Mouse (Mus musculus) lung, adult 10 weeks (tissue): ENCODE measurements around the gene Arpc1a. TPM values are rescaled to one million over a fixed set of nuclear protein-coding genes. Genes with fewer than 3 reads are reported as not detected.

ENCODE experiments used
- polyA plus RNA-seq: library from polyadenylated mRNA; stranded (reverse); fragments of 350-450 nt; fragmentation: Illumina TruSeq; extraction: RNeasy Lipid Tissue Mini Kit (QIAGEN cat#74804); gene quantifications from one replicate; pipeline ENCODE4 v1.2.3, GENCODE M21; 2014; ENCODE audit warnings: low read depth, low replicate concordance; ENCODE audit not compliant: insufficient read depth

Gene Arpc1a
- polyA plus RNA-seq: 133 TPM

DNA sequence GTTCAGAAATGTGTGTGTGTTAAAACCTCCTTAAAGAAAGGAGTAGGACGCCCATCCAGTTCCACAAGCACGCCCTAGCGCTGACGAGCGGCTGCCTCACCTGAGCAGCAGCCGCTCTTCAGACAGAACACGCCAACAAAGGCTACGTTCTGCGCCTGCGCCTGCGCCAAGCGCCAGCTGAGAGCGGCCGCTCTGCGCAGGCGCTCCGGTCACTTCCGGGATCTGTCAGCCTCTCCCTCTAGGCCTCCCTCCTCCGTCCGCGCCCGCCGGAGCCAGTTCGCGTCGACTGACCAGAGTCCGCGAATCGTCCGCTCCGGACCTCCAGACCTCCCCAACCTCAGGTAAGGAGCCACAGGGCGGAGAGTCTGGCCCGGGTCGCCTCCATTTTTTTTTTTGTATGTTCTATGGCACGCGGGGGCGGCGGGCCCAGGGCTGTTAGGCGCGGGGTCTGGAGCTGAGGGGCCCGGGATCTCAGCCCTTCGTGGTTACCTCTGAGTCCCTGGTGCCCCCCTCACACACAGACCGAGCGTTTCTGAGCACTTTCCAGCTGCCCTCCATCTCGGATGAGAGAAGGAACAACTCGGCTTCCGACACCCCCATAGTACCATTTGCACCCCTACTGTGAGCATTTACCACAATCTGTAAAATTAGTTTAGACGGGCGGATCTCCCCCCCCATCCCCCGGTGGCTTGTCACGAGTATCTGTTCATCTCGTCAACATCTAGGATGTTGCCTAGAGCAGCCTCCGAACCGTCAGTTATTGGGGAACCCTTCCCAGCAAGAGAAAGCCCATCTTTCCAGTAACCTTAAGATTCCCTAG lies at the start of gene Arpc1a, which contains the start of gene Kpna7:
Gene Arpc1a (plus strand): TSS at position 199 of the 820 bp plus-strand sequence.
Gene Kpna7 (minus strand): TSS at position 399 of the 820 bp plus-strand sequence.

GRCm38 (mm10) chr5:145042690-145043089 lies 40.9 kb upstream of the Arpc1a start, which contains the start of gene 1700018F24Rik:
Gene 1700018F24Rik, plus strand, starts transcription at chr5:145042990.

GRCm38 (mm10) chr5:145114071-145114605 lies 30.5 kb downstream of the Arpc1a start, which contains the start of gene Arpc1b:
Gene Arpc1b, plus strand, starts transcription at chr5:145114215.

DNA sequence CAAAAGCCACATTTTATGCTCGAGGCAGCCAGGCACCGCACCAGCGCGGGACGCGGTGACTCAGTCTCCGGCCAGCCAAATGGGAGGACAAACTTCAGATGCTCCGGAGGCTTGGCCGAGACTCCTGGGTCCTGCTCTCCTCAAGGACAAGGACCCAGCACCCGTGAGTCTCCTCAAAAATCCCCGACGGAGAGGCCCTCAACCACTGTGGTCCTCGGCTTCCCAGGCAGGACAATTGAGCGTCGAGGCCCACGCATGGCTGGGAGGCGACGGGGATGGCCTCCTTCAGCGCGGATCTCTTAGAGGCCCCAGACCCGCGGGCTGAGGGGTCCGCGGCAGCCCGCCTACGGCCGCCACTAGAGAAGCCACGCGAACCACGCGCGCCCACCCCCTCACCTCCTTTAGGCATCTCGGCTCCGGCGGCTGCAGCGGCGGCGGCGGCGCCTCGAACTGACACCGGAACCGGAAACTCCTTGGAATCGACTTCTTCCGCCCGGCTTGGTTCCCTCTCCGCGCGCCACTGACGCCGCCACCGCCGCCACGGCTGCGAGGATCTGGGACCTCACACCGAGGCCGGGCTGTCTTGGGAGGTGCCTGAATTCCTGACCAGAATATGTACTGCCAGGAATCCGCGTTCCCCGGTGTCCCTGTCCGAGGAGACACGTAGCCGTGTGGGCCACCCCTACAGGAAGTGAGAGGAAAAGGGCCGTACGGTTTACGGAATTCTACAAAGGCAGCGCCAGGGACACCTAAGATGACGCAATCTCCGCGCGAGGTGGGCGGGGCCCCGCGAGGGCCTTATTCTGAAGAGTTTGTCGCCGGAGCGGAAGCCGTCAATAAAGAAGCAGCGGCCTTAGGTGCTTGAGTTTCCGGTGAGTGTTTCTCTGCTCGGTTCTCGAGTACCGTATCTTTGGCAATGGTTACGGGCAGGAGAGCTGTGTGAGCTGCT lies 56.2 kb downstream of the Arpc1a start, which contains the start of the genes Pdap1 and Bud31:
Gene Pdap1 (minus strand): TSS at position 668 of the 949 bp plus-strand sequence.
Gene Bud31 (plus strand): TSS at position 792 of the 949 bp plus-strand sequence.

Other genes starting within 250 kb of the Arpc1a start
- 9.8 TPM for gene Smurf1, start 118.0 kb upstream of the Arpc1a start, polyA plus RNA-seq
- gene Gm4871, start 51.1 kb upstream of the Arpc1a start, polyA plus RNA-seq: not detected
- not detected for gene 1700018F24Rik, start 40.8 kb upstream of the Arpc1a start, polyA plus RNA-seq
- gene Kpna7, start 200 bp downstream of the Arpc1a start, polyA plus RNA-seq: not detected
- 228 TPM for gene Arpc1b, start 30.4 kb downstream of the Arpc1a start, polyA plus RNA-seq
- 53.5 TPM for gene Pdap1, start 56.4 kb downstream of the Arpc1a start, polyA plus RNA-seq
- 134 TPM for gene Bud31, start 56.5 kb downstream of the Arpc1a start, polyA plus RNA-seq
- gene Ptcd1, start 83.3 kb downstream of the Arpc1a start, polyA plus RNA-seq: 6.8 TPM
- gene Cpsf4, start 83.4 kb downstream of the Arpc1a start, polyA plus RNA-seq: 15.0 TPM
- 320 TPM for gene Atp5j2, start 108.2 kb downstream of the Arpc1a start, polyA plus RNA-seq
- gene Zkscan14, start 118.0 kb downstream of the Arpc1a start, polyA plus RNA-seq: 8.3 TPM
- 3.9 TPM for gene Zkscan5, start 120.7 kb downstream of the Arpc1a start, polyA plus RNA-seq
- 17.6 TPM for gene Zfp655, start 147.9 kb downstream of the Arpc1a start, polyA plus RNA-seq
- 4.7 TPM for gene Zscan25, start 196.7 kb downstream of the Arpc1a start, polyA plus RNA-seq